Mouse (Mus musculus) cerebellum, postnatal 25 days (tissue): ENCODE results near the gene Pitpnm1.

Source experiments
- DNase-seq, 2 experiments: peaks; one replicate each; pipeline ENCODE4 v3.0.0; 2021; ENCODE audit warnings: mixed read lengths in 2 of 2

Pitpnm1 gene

GRCm38 (mm10) chr19:4070311-4070710 is 29.5 kb upstream of the Pitpnm1 start:
- DNase-seq = no peak

- DNase-seq = no peak
Observed at GRCm38 (mm10) chr19:4070756-4071155, 29.0 kb upstream of the Pitpnm1 start.

- DNase-seq = peak in 1 of 2 experiments; percentile 62
Observed at GRCm38 (mm10) chr19:4071406-4071805, 28.4 kb upstream of the Pitpnm1 start.

- no peak for DNase-seq
Observed at GRCm38 (mm10) chr19:4072706-4073424, 26.9 kb upstream of the Pitpnm1 start.

DNA sequence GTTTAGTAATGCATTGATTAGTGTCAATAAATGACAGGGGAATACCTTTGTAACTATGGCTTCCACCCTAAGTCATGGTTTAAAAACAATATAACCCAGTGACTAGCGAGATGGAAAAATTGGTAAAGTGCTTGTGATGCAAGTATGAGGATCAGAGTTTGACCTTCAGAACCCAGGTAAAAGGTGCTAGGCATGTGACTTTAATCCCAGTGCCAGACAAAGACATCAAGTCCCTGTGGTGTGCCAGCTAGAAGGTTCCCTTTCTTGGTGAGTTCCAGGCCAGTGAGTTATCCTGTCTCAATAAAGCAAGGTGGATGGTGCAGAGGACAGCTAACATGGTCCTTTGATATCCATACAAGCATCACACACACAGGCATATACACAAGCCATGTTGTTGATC is 24.3 kb upstream of the Pitpnm1 start:
- no peak for DNase-seq

- peak; percentile 29 to 36 for DNase-seq
Observed at GRCm38 (mm10) chr19:4079594-4079993, 20.2 kb upstream of the Pitpnm1 start.

- DNase-seq = peak; percentile 87 to 91
Observed at GRCm38 (mm10) chr19:4080511-4081009, 19.2 kb upstream of the Pitpnm1 start.

GRCm38 (mm10) chr19:4081394-4081793 is 18.4 kb upstream of the Pitpnm1 start, which contains the start of gene Cabp2:
Gene Cabp2 (plus strand): TSS chr19:4081578.
- peak in 1 of 2 experiments; percentile 24 for DNase-seq

DNA sequence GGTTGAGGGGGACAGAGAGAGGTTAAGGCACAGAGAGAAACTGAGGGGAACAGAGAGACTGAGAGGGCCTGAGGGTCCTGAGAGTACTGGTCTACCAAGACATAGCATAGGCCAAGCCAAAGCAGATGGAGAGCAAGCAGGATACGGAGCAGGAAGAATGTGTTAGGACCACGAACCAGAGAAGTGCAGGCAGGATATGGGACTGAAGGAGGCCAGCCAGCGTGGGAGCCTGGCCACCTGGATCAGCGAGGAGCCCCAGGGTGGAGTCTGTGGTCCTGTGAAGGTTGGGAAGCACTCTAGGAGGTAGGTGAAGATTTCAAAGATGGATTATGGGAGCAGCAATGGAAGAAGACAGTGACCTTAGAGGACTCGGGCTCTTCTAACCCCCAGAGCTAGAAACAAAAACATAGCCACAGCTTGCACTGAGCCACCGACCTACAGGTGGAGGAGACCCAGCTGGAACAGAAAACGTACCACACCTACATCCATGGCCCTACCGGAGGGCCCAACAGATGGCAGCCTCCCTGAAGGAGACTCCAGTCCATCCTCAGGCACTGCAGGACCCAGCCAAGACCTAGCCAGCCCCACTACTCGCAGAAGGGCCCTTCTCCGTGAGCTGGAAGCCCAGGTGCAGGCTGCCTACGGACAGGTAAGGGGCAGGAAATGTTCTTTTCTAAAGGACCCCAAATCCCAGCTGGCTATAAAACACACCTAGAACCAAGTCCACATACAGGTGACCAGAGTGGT is 17.4 kb upstream of the Pitpnm1 start:
- peak; percentile 58 to 65 for DNase-seq

GRCm38 (mm10) chr19:4083316-4083715 is 16.5 kb upstream of the Pitpnm1 start:
- DNase-seq = peak in 1 of 2 experiments; percentile 46

DNA sequence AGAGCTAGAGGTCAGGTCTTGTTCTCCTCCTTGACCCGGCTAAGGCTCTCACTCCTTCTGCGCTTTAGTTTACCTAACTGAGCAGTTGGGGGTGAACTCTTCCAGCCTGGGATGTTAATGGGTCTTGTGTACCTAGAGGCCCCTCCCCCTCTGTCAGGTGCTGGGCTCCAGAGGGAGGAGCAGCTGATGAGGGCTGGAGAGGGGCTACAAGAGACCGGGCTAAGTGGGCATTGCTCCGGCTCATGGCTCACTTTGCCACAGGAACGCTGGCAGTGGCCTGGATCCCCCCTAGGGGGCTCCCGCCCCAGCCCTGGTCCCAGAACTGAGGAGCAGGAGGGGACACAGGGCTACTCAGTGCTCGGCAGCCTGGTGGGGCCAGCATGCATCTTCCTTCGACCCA is 16.0 kb upstream of the Pitpnm1 start:
- DNase-seq = peak; percentile 29 to 36

DNA sequence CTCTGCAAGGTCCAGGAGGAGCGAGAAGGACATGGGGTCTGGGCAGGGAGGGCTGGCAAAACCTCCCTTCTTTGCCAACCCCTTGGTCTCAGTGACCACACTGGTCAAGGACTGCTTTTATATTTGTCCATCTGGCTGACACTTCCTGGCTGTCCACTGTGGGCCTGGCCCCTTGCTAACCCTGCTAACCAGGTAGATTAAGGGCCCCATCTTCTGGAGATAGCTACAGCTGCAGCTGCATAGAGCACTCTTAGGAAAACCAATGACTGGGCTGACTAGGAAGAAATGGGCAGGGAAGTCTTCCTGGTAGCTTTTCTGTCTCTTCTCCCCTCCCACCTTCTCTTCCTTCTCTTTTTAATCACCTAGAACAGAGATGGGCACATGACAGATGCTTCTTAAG is 14.8 kb upstream of the Pitpnm1 start:
- peak in 1 of 2 experiments; percentile 41 for DNase-seq

DNA sequence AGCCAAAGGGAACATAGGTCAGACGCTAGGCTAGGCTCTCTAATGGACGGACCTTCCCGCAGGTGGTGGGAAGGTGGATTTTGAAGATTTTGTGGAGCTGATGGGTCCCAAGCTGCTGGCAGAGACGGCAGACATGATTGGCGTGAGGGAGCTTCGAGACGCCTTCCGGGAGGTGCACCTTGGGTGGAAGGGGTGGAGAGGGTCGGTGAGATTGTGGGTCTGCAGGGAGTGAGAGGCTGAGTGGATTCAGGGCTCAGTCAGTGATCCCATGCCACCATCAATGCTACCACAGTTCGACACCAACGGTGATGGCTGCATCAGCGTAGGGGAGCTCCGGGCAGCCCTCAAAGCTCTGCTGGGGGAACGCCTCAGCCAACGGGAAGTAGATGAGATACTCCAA is 13.6 kb upstream of the Pitpnm1 start:
- DNase-seq = no peak

- DNase-seq = peak in 1 of 2 experiments; percentile 28
Observed at GRCm38 (mm10) chr19:4087090-4087489, 12.7 kb upstream of the Pitpnm1 start.

DNA sequence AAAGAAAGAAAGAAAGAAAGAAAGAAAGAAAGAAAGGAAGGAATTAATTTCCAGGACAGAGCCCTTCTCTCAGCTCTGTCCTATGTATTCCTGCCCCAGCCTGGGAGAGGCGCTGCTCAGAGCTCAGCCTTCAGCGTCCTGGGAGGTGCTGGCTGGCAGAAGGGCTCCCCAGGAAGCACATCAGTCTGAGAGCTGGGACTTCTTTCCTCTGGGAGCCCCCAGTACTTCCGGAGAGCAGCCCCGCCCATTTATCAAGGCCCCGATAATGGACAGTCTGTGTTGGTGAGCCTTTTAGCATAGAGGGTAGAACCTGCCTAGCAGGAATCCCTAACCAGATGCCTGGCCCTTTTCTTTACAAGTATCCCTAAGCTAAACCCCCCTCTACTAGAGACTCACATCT is 11.7 kb upstream of the Pitpnm1 start:
- DNase-seq = no peak

- no peak for DNase-seq
Observed at GRCm38 (mm10) chr19:4089128-4089527, 10.7 kb upstream of the Pitpnm1 start.

- no peak for DNase-seq
Observed at GRCm38 (mm10) chr19:4090446-4090845, 9.4 kb upstream of the Pitpnm1 start.

- no peak for DNase-seq
Observed at GRCm38 (mm10) chr19:4091383-4091782, 8.4 kb upstream of the Pitpnm1 start.

DNA sequence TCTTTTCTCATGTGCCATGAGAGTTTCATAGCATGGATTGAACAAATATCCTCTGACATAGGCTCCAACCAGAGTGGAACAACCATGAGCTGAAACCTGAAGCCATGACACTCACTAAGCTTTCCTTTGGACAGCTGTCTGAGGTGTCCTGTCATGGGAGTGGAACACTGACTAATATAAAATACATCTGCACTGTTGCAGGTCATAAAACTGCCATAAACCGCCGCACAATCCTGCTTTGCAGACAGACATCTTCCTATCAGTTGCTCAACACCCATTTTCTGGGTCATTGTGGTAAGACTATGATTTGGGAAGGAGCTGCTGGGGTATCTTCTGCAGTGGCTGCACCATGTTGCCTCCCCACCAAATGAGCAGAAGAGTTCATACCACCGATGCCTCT is 7.0 kb upstream of the Pitpnm1 start:
- no peak for DNase-seq

DNA sequence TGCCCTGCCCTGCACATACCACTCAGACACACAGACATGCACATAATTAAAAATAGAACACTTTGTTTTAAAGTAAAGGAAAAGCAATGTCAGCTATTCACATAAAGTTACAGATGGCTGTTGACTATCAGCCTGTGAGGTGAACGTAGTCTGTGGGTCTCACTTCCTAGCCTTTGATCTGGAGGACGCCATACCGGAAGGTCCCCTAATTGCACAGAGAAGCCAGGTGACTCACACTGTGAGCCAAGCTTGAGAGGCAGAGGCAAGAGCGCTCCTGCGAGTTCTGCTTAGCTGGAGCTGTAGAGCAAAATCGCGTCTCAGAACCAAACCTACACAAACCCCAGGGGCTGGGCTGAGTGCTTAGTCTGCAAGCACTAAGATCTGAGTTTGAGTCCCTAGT is 6.0 kb upstream of the Pitpnm1 start:
- no peak for DNase-seq

DNA sequence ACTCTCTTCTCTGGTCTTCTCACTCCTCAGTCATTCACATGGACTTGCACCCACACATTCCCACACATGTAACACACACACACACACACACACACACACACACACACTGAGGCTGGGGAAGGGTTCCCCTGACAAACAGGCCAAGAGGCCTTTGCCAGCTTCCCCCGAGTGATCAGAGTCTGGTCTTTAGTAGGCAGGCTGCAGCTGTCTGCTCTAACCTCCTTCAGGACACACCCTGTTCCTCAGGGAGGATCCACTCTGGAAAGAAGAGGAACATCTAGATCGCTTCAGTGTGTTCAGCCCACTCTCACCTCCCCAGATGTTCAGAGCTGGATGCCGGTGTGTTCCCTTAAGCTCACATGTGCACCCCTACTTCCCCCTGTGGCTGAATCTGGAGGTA is 5.5 kb upstream of the Pitpnm1 start:
- DNase-seq = no peak

- DNase-seq = no peak
Observed at GRCm38 (mm10) chr19:4094774-4095303, 5.0 kb upstream of the Pitpnm1 start.

DNA sequence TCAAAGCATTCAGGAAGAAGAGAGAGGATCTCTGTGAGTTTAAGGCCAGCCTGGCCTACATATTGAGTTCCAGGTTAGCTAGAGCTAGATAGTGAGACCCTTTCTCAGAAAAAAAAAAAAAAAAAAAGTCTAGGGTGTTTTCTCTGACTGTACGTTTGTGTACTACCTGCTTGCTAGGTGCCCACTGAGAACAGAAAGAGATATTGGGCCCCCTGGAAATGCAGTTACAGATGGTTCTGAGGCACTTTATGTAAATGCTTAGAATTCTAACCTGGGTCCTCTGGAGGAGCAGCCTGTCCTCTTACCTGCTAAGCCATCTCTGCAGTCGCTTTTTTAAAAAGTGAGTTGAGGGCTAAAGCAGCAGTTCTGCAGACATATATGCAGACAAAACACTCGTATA is 4.0 kb upstream of the Pitpnm1 start:
- DNase-seq = no peak
